Mouse (Mus musculus): ENCODE measurements at regions not wholly inside any gene's neighbourhood (a gene's known extent, or its start where the extent isn't known, plus 50 kb on each side); places are given as distances from the start of the nearest gene placed in this dataset.

- H3K27me3 ChIP-seq (ENCODE audit: control insufficient read depth, insufficient read depth, low read length): no peaks in the 10 kb centered on the region
- DNase-seq: no peak
- TF ChIP-seq CTCF (IDR thresholded peaks at IDR 0.05; ENCODE audit: borderline replicate concordance, control insufficient read depth, extremely low read depth, insufficient read depth, low read length, poor library complexity): no peak
- no peak for TF ChIP-seq POLR2A (IDR thresholded peaks at IDR 0.05; ENCODE audit: control insufficient read depth, extremely low read depth, insufficient read depth, low read length, poor library complexity)
Measured at GRCm38 (mm10) chrX:13224902-13225301, 55.9 kb upstream of the Ddx3x start.

GRCm38 (mm10) chrX:13226429-13226828 lies 54.3 kb upstream of the Ddx3x start:
- Histone ChIP-seq H3K36me3 (ENCODE audit: control insufficient read depth, insufficient read depth, low read length) (no peaks in the 10 kb centered on the region), H3K4me1 (replicated peaks; ENCODE audit: control insufficient read depth, insufficient read depth, low read length) (peaks cover 10% of the 10 kb centered on the region), H3K27ac (ENCODE audit: control insufficient read depth, insufficient read depth, low read length) (no peak overlapping the region), H3K27me3 (ENCODE audit: control insufficient read depth, insufficient read depth, low read length) (no peaks in the 10 kb centered on the region), H3K4me3 (ENCODE audit: control insufficient read depth, insufficient read depth, low read length) (no peak overlapping the region)
- TF ChIP-seq POLR2A (IDR thresholded peaks at IDR 0.05; ENCODE audit: control insufficient read depth, extremely low read depth, insufficient read depth, low read length, poor library complexity) (no peak), CTCF (IDR thresholded peaks at IDR 0.05; ENCODE audit: borderline replicate concordance, control insufficient read depth, extremely low read depth, insufficient read depth, low read length, poor library complexity) (no peak)
- DNase-seq: no peak
- 94% methylated on average over 3 of the region's 3 CpGs for WGBS

More at GRCm38 (mm10) chrX:13224902-13225301, 55.9 kb upstream of the Ddx3x start:
- no peak overlapping the region for H3K4me3 ChIP-seq (ENCODE audit: control insufficient read depth, insufficient read depth, low read length)
- WGBS: 6% methylated on average over 3 of the region's 3 CpGs
- H3K4me1 ChIP-seq (replicated peaks; ENCODE audit: control insufficient read depth, insufficient read depth, low read length): peaks cover 7% of the 10 kb centered on the region
- H3K36me3 ChIP-seq (ENCODE audit: control insufficient read depth, insufficient read depth, low read length): no peaks in the 10 kb centered on the region
- H3K27ac ChIP-seq (ENCODE audit: control insufficient read depth, insufficient read depth, low read length): no peak overlapping the region

GRCm38 (mm10) chrX:13229891-13230614 lies 50.7 kb upstream of the Ddx3x start:
- Histone ChIP-seq H3K36me3 (ENCODE audit: control insufficient read depth, insufficient read depth, low read length) (no peaks in the 10 kb centered on the region), H3K27ac (ENCODE audit: control insufficient read depth, insufficient read depth, low read length) (peak overlapping the region; percentile 94), H3K4me1 (replicated peaks; ENCODE audit: control insufficient read depth, insufficient read depth, low read length) (peaks cover 11% of the 10 kb centered on the region), H3K4me3 (ENCODE audit: control insufficient read depth, insufficient read depth, low read length) (peak overlapping the region; percentile 43), H3K27me3 (ENCODE audit: control insufficient read depth, insufficient read depth, low read length) (no peaks in the 10 kb centered on the region)
- TF ChIP-seq CTCF (IDR thresholded peaks at IDR 0.05; ENCODE audit: borderline replicate concordance, control insufficient read depth, extremely low read depth, insufficient read depth, low read length, poor library complexity) (no peak), POLR2A (IDR thresholded peaks at IDR 0.05; ENCODE audit: control insufficient read depth, extremely low read depth, insufficient read depth, low read length, poor library complexity) (no peak)
- peak; percentile 51 for DNase-seq
- 15% methylated on average over 8 of the region's 8 CpGs for WGBS

- Histone ChIP-seq H3K4me3 (ENCODE audit: control insufficient read depth, insufficient read depth, low read length) (peak overlapping the region; percentile 36), H3K36me3 (ENCODE audit: control insufficient read depth, insufficient read depth, low read length) (no peaks in the 10 kb centered on the region), H3K27ac (ENCODE audit: control insufficient read depth, insufficient read depth, low read length) (peak overlapping the region; percentile 94), H3K27me3 (ENCODE audit: control insufficient read depth, insufficient read depth, low read length) (no peaks in the 10 kb centered on the region), H3K4me1 (replicated peaks; ENCODE audit: control insufficient read depth, insufficient read depth, low read length) (peaks cover 11% of the 10 kb centered on the region)
- 1% methylated on average over 17 of the region's 17 CpGs for WGBS
- peak; percentile 76 for DNase-seq
- TF ChIP-seq POLR2A (IDR thresholded peaks at IDR 0.05; ENCODE audit: control insufficient read depth, extremely low read depth, insufficient read depth, low read length, poor library complexity): no peak
- no peak for TF ChIP-seq CTCF (IDR thresholded peaks at IDR 0.05; ENCODE audit: borderline replicate concordance, control insufficient read depth, extremely low read depth, insufficient read depth, low read length, poor library complexity)
Measured at GRCm38 (mm10) chrX:13230615-13231179, 50.1 kb upstream of the Ddx3x start.

Measured in thymus, adult 2 months (tissue).